Mouse (Mus musculus) spleen, postnatal 10 days (tissue): ENCODE measurements around the gene Dio1.

Source experiments
- DNase-seq, 2 experiments: peaks; one replicate each; pipeline ENCODE4 v3.0.0; 2021 to 2022; ENCODE audit warnings: low spot score in 2 of 2

Dio1 gene

GRCm38 (mm10) chr4:107306966-107307365, at the start of gene Dio1:
Gene Dio1 (minus strand): TSS chr4:107307169.
- no peak for DNase-seq

DNA sequence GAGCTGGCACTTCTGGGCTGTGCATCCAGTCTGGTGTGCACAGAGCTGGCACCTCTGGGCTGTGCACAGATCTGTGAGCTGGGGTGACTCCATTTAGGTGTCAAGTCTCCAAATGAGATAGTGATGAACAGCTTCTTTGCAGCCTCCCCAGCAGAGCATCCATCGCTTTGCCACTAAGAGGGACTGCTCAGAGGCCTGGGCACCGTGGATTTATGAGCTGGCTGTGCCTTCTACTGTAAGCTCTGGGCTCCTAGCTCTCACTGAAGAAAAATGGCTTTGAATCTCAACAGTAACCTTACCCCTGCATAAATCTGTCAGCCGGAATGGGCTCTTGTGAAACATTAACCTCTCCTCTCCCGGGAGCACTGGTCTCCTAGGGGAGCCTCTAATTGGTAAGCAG, 47.6 kb upstream of the Dio1 start:
- DNase-seq: no peak

DNA sequence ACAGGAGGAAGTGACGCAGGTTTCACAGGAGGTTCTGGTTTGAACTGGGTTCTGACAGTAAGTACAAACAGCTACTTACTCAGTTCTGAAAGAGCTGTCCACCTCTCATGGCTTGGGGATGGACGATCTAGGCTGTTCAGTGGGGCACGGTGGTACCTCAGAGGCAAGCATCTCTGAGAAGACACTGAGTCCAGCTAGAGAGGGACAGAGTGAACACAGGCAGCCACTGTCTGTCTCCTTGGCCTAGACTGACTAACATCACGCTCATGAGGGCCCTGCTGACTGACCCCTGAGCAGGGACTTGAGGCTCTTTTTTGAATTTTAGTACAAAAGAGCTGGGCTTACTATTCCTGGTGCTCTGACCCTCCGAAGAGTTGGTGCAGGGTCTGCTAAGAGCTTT, 47.2 kb upstream of the Dio1 start:
- DNase-seq: no peak

- no peak for DNase-seq
Measured at GRCm38 (mm10) chr4:107353612-107354011, 46.6 kb upstream of the Dio1 start.

- DNase-seq: no peak
Measured at GRCm38 (mm10) chr4:107351368-107351767, 44.4 kb upstream of the Dio1 start.

- DNase-seq: peak in 1 of 2 experiments; percentile 47
Measured at GRCm38 (mm10) chr4:107349311-107350008, 42.5 kb upstream of the Dio1 start.

- DNase-seq: peak in 1 of 2 experiments; percentile 22
Measured at GRCm38 (mm10) chr4:107348529-107349310, 41.8 kb upstream of the Dio1 start.

DNA sequence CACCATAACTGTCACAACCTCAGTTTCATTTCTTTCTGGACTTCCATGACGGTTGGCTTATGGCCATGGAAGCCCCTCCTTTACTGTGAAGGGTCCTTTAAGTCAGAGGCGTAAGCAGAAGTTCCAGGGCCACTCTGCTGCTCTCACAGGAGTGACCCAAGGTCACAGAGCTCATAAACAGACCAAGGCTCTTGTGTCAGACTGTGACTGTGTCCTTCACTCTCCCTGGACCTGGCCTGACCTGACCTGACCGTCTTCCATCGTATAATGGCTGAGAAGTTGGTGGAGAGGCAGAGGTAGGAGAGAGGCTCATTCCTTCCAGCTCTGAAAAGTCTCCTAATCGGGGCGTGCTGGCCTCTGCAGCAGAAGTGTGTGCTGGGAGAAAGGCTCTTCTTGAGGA, 40.3 kb upstream of the Dio1 start:
- no peak for DNase-seq

DNA sequence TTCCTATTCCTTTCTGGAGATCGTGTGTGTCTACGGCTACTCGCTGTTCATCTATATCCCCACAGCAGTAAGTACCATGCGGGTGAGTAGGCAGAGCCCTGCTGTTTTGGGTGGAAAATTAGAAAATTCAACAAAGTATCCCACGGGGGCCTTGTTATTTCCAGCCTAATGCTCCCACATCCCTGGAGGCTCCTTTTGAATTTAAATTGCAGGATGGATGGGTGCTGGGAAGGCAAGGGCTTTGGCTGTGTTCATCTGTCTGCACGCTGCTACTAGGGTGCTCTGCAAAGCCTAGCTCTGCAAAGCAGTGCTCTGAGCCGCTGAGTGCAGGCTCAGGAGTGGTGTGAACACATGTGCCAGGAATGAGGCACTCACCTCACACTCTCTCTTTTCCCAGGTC, 37.6 kb upstream of the Dio1 start:
- DNase-seq: no peak

- no peak for DNase-seq
Measured at GRCm38 (mm10) chr4:107341354-107341753, 34.4 kb upstream of the Dio1 start.

- no peak for DNase-seq
Measured at GRCm38 (mm10) chr4:107337455-107337854, 30.5 kb upstream of the Dio1 start.

GRCm38 (mm10) chr4:107336356-107336755, 29.4 kb upstream of the Dio1 start:
- no peak for DNase-seq

DNA sequence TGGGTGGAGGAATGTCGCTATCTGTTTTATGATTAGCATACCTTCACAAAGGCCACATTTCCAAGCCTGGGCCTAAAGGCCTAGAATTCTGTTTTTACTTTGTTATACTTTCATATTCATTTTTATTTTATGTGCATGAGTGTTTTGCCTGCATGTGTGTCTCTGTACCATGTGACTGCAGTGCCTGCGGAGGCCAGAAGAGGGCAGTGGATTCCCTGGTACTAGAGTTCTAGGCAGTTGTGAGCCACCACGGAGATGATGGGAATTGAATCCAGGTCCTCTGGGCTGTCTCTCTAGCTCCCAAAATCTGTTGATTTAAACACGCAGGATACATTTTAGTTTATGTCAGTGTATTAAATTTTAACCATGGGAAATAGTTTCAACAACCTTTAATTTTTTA, 26.5 kb upstream of the Dio1 start:
- peak in 1 of 2 experiments; percentile 48 for DNase-seq

- DNase-seq: no peak
Measured at GRCm38 (mm10) chr4:107328530-107328929, 21.6 kb upstream of the Dio1 start.

DNA sequence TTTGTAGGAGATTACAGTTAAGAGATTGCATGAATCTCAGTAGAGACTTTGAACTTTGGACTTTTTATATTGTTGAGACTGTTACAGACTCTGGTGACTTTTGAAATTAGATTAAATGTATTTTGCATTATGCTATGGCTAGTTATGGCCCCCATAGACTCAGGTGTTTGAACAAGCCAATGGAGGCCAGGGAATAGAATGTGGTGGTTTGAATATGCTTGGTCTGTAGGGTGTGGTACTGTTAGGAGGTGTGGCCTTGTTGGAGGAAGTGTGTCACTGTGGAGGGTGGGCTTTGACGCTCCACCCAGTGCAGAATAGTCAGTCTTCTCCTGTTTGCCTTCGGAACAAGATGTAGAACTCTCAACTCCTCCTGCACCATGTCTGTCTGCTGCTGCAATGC, 16.1 kb upstream of the Dio1 start:
- DNase-seq: no peak

GRCm38 (mm10) chr4:107321041-107321440, 14.1 kb upstream of the Dio1 start:
- peak in 1 of 2 experiments; percentile 26 for DNase-seq

DNA sequence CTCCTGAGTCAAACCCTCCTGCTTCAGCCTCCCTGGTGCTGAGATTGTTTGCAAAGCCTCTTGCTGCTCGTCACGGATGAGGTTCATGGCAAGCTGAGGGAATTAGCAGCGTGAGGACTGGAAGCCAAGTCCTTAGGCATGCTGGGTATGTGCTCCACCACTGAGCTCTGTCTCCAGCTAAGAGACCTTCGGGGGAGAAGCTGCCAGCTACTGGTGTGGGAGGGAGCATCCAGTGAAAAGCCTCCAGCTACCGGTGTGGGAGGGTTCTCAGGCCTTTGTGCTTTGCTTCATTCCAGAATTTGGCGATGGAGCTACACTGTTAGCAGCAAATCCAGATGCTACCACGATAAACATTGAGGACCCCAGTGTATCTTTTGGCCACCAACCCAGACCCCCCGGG, 11.7 kb upstream of the Dio1 start:
- DNase-seq: no peak

GRCm38 (mm10) chr4:107314479-107314805, 7.5 kb upstream of the Dio1 start:
- DNase-seq: no peak

GRCm38 (mm10) chr4:107313690-107314478, 6.9 kb upstream of the Dio1 start, which contains the start of gene Yipf1:
Gene Yipf1 (plus strand): TSS chr4:107314363.
- DNase-seq: peak; percentile 73 to 89

DNA sequence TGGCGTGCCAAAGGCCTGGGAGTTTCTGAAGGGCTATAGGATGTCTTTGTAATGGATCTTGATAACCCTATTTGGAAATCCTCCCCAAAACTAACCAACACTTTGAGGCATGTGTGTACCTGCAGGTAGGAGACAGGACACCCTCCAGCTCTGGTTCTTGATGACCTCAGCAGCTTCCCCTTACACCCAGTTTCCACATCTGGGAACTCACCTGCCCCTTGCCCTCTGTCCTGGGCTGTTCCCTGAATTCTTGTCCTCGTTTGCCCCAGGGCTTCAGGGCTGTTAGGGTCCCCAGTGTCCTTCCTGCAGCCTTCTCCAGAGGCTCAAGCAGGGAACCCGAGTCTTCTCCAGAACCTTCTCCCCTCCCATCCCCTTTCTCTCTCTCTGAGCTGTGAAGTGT, 3.4 kb downstream of the Dio1 start:
- DNase-seq: no peak

GRCm38 (mm10) chr4:107302832-107303231, 4.1 kb downstream of the Dio1 start:
- DNase-seq: no peak

DNA sequence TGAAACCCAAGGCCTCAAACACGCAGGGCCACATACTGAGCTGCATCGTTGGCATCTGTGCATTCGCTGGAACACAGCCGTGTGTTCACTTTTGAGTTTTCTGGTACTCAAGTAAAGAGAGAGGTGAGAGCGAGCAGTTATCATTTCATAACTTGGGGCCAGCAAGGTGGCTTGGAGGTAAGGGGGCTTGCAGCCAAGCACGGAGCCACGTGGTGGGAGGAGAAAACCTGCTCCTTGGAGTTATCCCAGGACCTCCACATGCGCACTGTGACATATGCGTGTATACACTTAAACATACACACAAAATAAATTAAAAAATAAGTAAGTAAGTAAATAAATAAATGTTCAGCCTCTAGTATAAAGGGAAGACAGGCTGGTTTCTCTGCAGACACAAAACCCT, 4.7 kb downstream of the Dio1 start:
- no peak for DNase-seq
